Mouse (Mus musculus) heart, embryonic 11.5 days (tissue): ENCODE measurements at regions not wholly inside any gene's neighbourhood (a gene's known extent, or its start where the extent isn't known, plus 50 kb on each side); places are given as distances from the start of the nearest gene placed in this dataset.

Experiments
- ATAC-seq: fragments of 200-750 bp; cut with Nextera tagmentation; replicated peaks from 2 replicates; pipeline ENCODE4 v1.8.0; 2017; ENCODE audit warnings: moderate library complexity; ENCODE audit not compliant: insufficient number of reproducible peaks, low FRiP score, low TSS enrichment
- H3K27ac ChIP-seq: fragments of 300-500 bp; sonication (generic); 2 replicates; pipeline ENCODE4 v1.5.1; 2014; ENCODE audit warnings: mild to moderate bottlenecking, low read depth, low read length
- H3K27me3 ChIP-seq: fragments of 300-500 bp; sonication (generic); 2 replicates; pipeline ENCODE4 v1.6.1; 2014; ENCODE audit warnings: mild to moderate bottlenecking, low read length, mixed read lengths; ENCODE audit not compliant: control insufficient read depth, insufficient read depth
- H3K36me3 ChIP-seq: fragments of 300-500 bp; sonication (generic); 2 replicates; pipeline ENCODE4 v1.6.1; 2014; ENCODE audit warnings: mild to moderate bottlenecking, low read length, moderate library complexity, mixed read lengths; ENCODE audit not compliant: control insufficient read depth, insufficient read depth
- H3K4me1 ChIP-seq: fragments of 300-500 bp; sonication (generic); 2 replicates; pipeline ENCODE4 v1.6.1; 2014; ENCODE audit warnings: low read length; ENCODE audit not compliant: control insufficient read depth, insufficient read depth
- H3K4me2 ChIP-seq: fragments of 300-500 bp; sonication (generic); 2 replicates; pipeline ENCODE4 v1.6.1; 2014; ENCODE audit warnings: mild to moderate bottlenecking, moderate library complexity
- H3K4me3 ChIP-seq: fragments of 300-500 bp; sonication (generic); 2 replicates; pipeline ENCODE4 v1.5.1; 2014; ENCODE audit warnings: low read depth, low read length
- H3K9ac ChIP-seq: fragments of 300-500 bp; sonication (generic); 2 replicates; pipeline ENCODE4 v1.6.1; 2014; ENCODE audit warnings: mild to moderate bottlenecking, low read depth, low read length, moderate library complexity
- H3K9me3 ChIP-seq: fragments of 300-500 bp; sonication (generic); replicated peaks from 2 replicates; pipeline ENCODE4 v1.6.1; 2016; ENCODE audit warnings: low read length; ENCODE audit not compliant: control insufficient read depth
- WGBS: fragments of 180-500 bp; shearing (Covaris S2); extraction: QIAGEN DNeasy Blood & Tissue Kit; methylation state at CpG from one replicate; pipeline ENCODE4 v1.1.7; 2014; ENCODE audit not compliant: insufficient replicate concordance; 5-methylcytosine and 5-hydroxymethylcytosine counted together

- no peak overlapping the region for H3K4me2 ChIP-seq
- no peak for ATAC-seq
- no peak overlapping the region for H3K9ac ChIP-seq
- H3K9me3 ChIP-seq = no peaks in the 10 kb centered on the region
- no peaks in the 10 kb centered on the region for H3K27me3 ChIP-seq
- WGBS = 83% methylated on average over 20 of the region's 20 CpGs
- H3K4me3 ChIP-seq = no peak overlapping the region
- H3K4me1 ChIP-seq = no peaks in the 10 kb centered on the region
- H3K36me3 ChIP-seq = no peaks in the 10 kb centered on the region
- H3K27ac ChIP-seq = no peak overlapping the region
Measured at GRCm38 (mm10) chr7:34538310-34539055, 118.0 kb downstream of the Kctd15 start.

GRCm38 (mm10) chr7:34537122-34537521 is 119.4 kb downstream of the Kctd15 start:
- no peaks in the 10 kb centered on the region for H3K4me1 ChIP-seq
- H3K9me3 ChIP-seq = no peaks in the 10 kb centered on the region
- no peak overlapping the region for H3K27ac ChIP-seq
- 79% methylated on average over 9 of the region's 9 CpGs for WGBS
- no peaks in the 10 kb centered on the region for H3K27me3 ChIP-seq
- no peak overlapping the region for H3K4me3 ChIP-seq
- ATAC-seq = no peak
- H3K9ac ChIP-seq = no peak overlapping the region
- H3K36me3 ChIP-seq = no peaks in the 10 kb centered on the region
- no peak overlapping the region for H3K4me2 ChIP-seq

GRCm38 (mm10) chr7:34534241-34534640 is 122.3 kb downstream of the Kctd15 start:
- 71% methylated on average over 5 of the region's 5 CpGs for WGBS
- Histone ChIP-seq H3K4me3 (no peak overlapping the region), H3K27me3 (no peaks in the 10 kb centered on the region), H3K27ac (no peak overlapping the region), H3K36me3 (no peaks in the 10 kb centered on the region), H3K4me1 (no peaks in the 10 kb centered on the region), H3K9ac (no peak overlapping the region), H3K9me3 (no peaks in the 10 kb centered on the region), H3K4me2 (no peak overlapping the region)
- no peak for ATAC-seq

GRCm38 (mm10) chr7:34531639-34532038 is 124.9 kb downstream of the Kctd15 start:
- no peak overlapping the region for H3K9ac ChIP-seq
- no peaks in the 10 kb centered on the region for H3K9me3 ChIP-seq
- H3K27ac ChIP-seq = no peak overlapping the region
- no peak overlapping the region for H3K4me3 ChIP-seq
- WGBS = 80% methylated on average over 3 of the region's 3 CpGs
- H3K4me1 ChIP-seq = no peaks in the 10 kb centered on the region
- no peaks in the 10 kb centered on the region for H3K36me3 ChIP-seq
- no peaks in the 10 kb centered on the region for H3K27me3 ChIP-seq
- H3K4me2 ChIP-seq = no peak overlapping the region
- ATAC-seq = no peak

- Histone ChIP-seq H3K27me3 (no peaks in the 10 kb centered on the region), H3K4me1 (no peaks in the 10 kb centered on the region), H3K36me3 (no peaks in the 10 kb centered on the region), H3K9ac (no peak overlapping the region), H3K9me3 (no peaks in the 10 kb centered on the region), H3K27ac (no peak overlapping the region), H3K4me2 (no peak overlapping the region), H3K4me3 (no peak overlapping the region)
- WGBS = 78% methylated on average over 2 of the region's 2 CpGs
- ATAC-seq = no peak
Measured at GRCm38 (mm10) chr7:34507858-34508257, 114.7 kb upstream of the Lsm14a start.

- Histone ChIP-seq H3K4me1 (no peaks in the 10 kb centered on the region), H3K27me3 (no peaks in the 10 kb centered on the region), H3K4me2 (no peak overlapping the region), H3K9me3 (no peaks in the 10 kb centered on the region), H3K4me3 (no peak overlapping the region), H3K9ac (no peak overlapping the region), H3K36me3 (no peaks in the 10 kb centered on the region), H3K27ac (no peak overlapping the region)
- WGBS = 57% methylated on average over 4 of the region's 4 CpGs
- ATAC-seq = no peak
Measured at GRCm38 (mm10) chr7:34506816-34507215, 113.7 kb upstream of the Lsm14a start.

GRCm38 (mm10) chr7:34493892-34494291 is 100.8 kb upstream of the Lsm14a start:
- no peak overlapping the region for H3K4me2 ChIP-seq
- no peak overlapping the region for H3K4me3 ChIP-seq
- no peaks in the 10 kb centered on the region for H3K36me3 ChIP-seq
- H3K4me1 ChIP-seq = no peaks in the 10 kb centered on the region
- no peak overlapping the region for H3K27ac ChIP-seq
- H3K27me3 ChIP-seq = no peaks in the 10 kb centered on the region
- no peak for ATAC-seq
- WGBS = 66% methylated on average over 10 of the region's 10 CpGs
- 0 out of 2 replicates have a peak, but pooled peaks cover 3% of the 10 kb centered on the region for H3K9me3 ChIP-seq
- no peak overlapping the region for H3K9ac ChIP-seq

GRCm38 (mm10) chr7:34484908-34485598 is 91.9 kb upstream of the Lsm14a start:
- 73% methylated on average over 18 of the region's 18 CpGs for WGBS
- H3K9me3 ChIP-seq = 0 out of 2 replicates have a peak, but pooled peaks cover 2% of the 10 kb centered on the region
- no peak overlapping the region for H3K4me2 ChIP-seq
- ATAC-seq = no peak
- H3K9ac ChIP-seq = no peak overlapping the region
- no peaks in the 10 kb centered on the region for H3K4me1 ChIP-seq
- H3K27me3 ChIP-seq = no peaks in the 10 kb centered on the region
- H3K36me3 ChIP-seq = no peaks in the 10 kb centered on the region
- H3K4me3 ChIP-seq = no peak overlapping the region
- H3K27ac ChIP-seq = no peak overlapping the region
